Mouse (Mus musculus): ENCODE measurements around the gene Cdkn1b.
A peak's percentile ranks its signal among the peaks of the same experiment; 100 is the strongest.

Gene Cdkn1b

GRCm38 (mm10) chr6:134920190-134921013 is at the start of gene Cdkn1b:
Gene Cdkn1b, plus strand, starts transcription at chr6:134920401.
- peak; percentile 94 for DNase-seq (ENCODE audit: low spot score)

- no peak for DNase-seq (ENCODE audit: low spot score)
Measured at GRCm38 (mm10) chr6:134870887-134871286, 49.3 kb upstream of the Cdkn1b start.

- no peak for DNase-seq (ENCODE audit: low spot score)
Measured at GRCm38 (mm10) chr6:134872236-134872635, 48.0 kb upstream of the Cdkn1b start.

- DNase-seq (ENCODE audit: low spot score): no peak
Measured at GRCm38 (mm10) chr6:134873018-134873417, 47.2 kb upstream of the Cdkn1b start.

GRCm38 (mm10) chr6:134876795-134877194 is 43.4 kb upstream of the Cdkn1b start:
- DNase-seq (ENCODE audit: low spot score): no peak

- DNase-seq (ENCODE audit: low spot score): no peak
Measured at GRCm38 (mm10) chr6:134877276-134877675, 42.9 kb upstream of the Cdkn1b start.

GRCm38 (mm10) chr6:134877892-134878291 is 42.3 kb upstream of the Cdkn1b start:
- DNase-seq (ENCODE audit: low spot score): no peak

- DNase-seq (ENCODE audit: low spot score): no peak
Measured at GRCm38 (mm10) chr6:134879556-134879955, 40.6 kb upstream of the Cdkn1b start.

GRCm38 (mm10) chr6:134880046-134880445 is 40.2 kb upstream of the Cdkn1b start:
- DNase-seq (ENCODE audit: low spot score): no peak

GRCm38 (mm10) chr6:134883661-134884060 is 36.5 kb upstream of the Cdkn1b start:
- DNase-seq (ENCODE audit: low spot score): no peak

- no peak for DNase-seq (ENCODE audit: low spot score)
Measured at GRCm38 (mm10) chr6:134885515-134885914, 34.7 kb upstream of the Cdkn1b start.

- no peak for DNase-seq (ENCODE audit: low spot score)
Measured at GRCm38 (mm10) chr6:134886475-134886874, 33.7 kb upstream of the Cdkn1b start.

GRCm38 (mm10) chr6:134887008-134887407 is 33.2 kb upstream of the Cdkn1b start:
- DNase-seq (ENCODE audit: low spot score): no peak

- peak; percentile 45 for DNase-seq (ENCODE audit: low spot score)
Measured at GRCm38 (mm10) chr6:134887711-134888449, 32.3 kb upstream of the Cdkn1b start.

GRCm38 (mm10) chr6:134888563-134889017 is 31.6 kb upstream of the Cdkn1b start:
- no peak for DNase-seq (ENCODE audit: low spot score)

GRCm38 (mm10) chr6:134889763-134890162 is 30.4 kb upstream of the Cdkn1b start:
- no peak for DNase-seq (ENCODE audit: low spot score)

- no peak for DNase-seq (ENCODE audit: low spot score)
Measured at GRCm38 (mm10) chr6:134890436-134890835, 29.8 kb upstream of the Cdkn1b start.

- peak; percentile 38 for DNase-seq (ENCODE audit: low spot score)
Measured at GRCm38 (mm10) chr6:134896570-134897436, 23.4 kb upstream of the Cdkn1b start.

GRCm38 (mm10) chr6:134897443-134898094 is 22.6 kb upstream of the Cdkn1b start:
- peak; percentile 99 for DNase-seq (ENCODE audit: low spot score)

GRCm38 (mm10) chr6:134898095-134898965 is 21.9 kb upstream of the Cdkn1b start, which contains the start of gene Gpr19:
Gene Gpr19, minus strand, starts transcription at chr6:134898578.
- peak; percentile 94 for DNase-seq (ENCODE audit: low spot score)

Measured in yolk sac, embryonic 10.5 days (tissue).